Mouse (Mus musculus): ENCODE results near the gene Chmp2a.
A peak's percentile ranks its signal among the peaks of the same experiment; 100 is the strongest.
"Not testable (repeated sequence)": the region's sequence is repeated elsewhere in the genome, so short reads cannot be mapped to it uniquely, and the experiment has no call there.

The Chmp2a gene

GRCm38 (mm10) chr7:13034148-13034977 is at the start of gene Chmp2a:
Chmp2a (minus strand) TSS chr7:13034807.
- peak; percentile 82 for DNase-seq (ENCODE audit: extremely low spot score, low read depth, low spot score)

GRCm38 (mm10) chr7:13072293-13072692 is 37.7 kb upstream of the Chmp2a start:
- DNase-seq (ENCODE audit: extremely low spot score, low read depth, low spot score) = no peak

GRCm38 (mm10) chr7:13063399-13063798 is 28.8 kb upstream of the Chmp2a start:
- not testable (repeated sequence) for DNase-seq (ENCODE audit: extremely low spot score, low read depth, low spot score)

- DNase-seq (ENCODE audit: extremely low spot score, low read depth, low spot score) = no peak
Measured at GRCm38 (mm10) chr7:13059536-13059935, 24.9 kb upstream of the Chmp2a start.

- DNase-seq (ENCODE audit: extremely low spot score, low read depth, low spot score) = no peak
Measured at GRCm38 (mm10) chr7:13056913-13057700, 22.5 kb upstream of the Chmp2a start.

GRCm38 (mm10) chr7:13054287-13055010 is 19.8 kb upstream of the Chmp2a start, which contains the start of gene Mzf1:
Mzf1 (minus strand) TSS chr7:13054764.
- DNase-seq (ENCODE audit: extremely low spot score, low read depth, low spot score) = peak; percentile 96

GRCm38 (mm10) chr7:13053961-13054286 is 19.3 kb upstream of the Chmp2a start:
- no peak for DNase-seq (ENCODE audit: extremely low spot score, low read depth, low spot score)

- DNase-seq (ENCODE audit: extremely low spot score, low read depth, low spot score) = no peak
Measured at GRCm38 (mm10) chr7:13053501-13053900, 18.9 kb upstream of the Chmp2a start.

GRCm38 (mm10) chr7:13053001-13053400 is 18.4 kb upstream of the Chmp2a start:
- DNase-seq (ENCODE audit: extremely low spot score, low read depth, low spot score) = no peak

GRCm38 (mm10) chr7:13046084-13046483 is 11.5 kb upstream of the Chmp2a start:
- no peak for DNase-seq (ENCODE audit: extremely low spot score, low read depth, low spot score)

GRCm38 (mm10) chr7:13044254-13044625 is 9.6 kb upstream of the Chmp2a start:
- DNase-seq (ENCODE audit: extremely low spot score, low read depth, low spot score) = no peak

- DNase-seq (ENCODE audit: extremely low spot score, low read depth, low spot score) = no peak
Measured at GRCm38 (mm10) chr7:13043445-13044253, 9.0 kb upstream of the Chmp2a start.

- DNase-seq (ENCODE audit: extremely low spot score, low read depth, low spot score) = no peak
Measured at GRCm38 (mm10) chr7:13043120-13043444, 8.5 kb upstream of the Chmp2a start.

GRCm38 (mm10) chr7:13042511-13042910 is 7.9 kb upstream of the Chmp2a start:
- no peak for DNase-seq (ENCODE audit: extremely low spot score, low read depth, low spot score)

- no peak for DNase-seq (ENCODE audit: extremely low spot score, low read depth, low spot score)
Measured at GRCm38 (mm10) chr7:13041256-13041655, 6.6 kb upstream of the Chmp2a start.

GRCm38 (mm10) chr7:13039181-13039580 is 4.6 kb upstream of the Chmp2a start:
- no peak for DNase-seq (ENCODE audit: extremely low spot score, low read depth, low spot score)

GRCm38 (mm10) chr7:13038621-13039169 is 4.1 kb upstream of the Chmp2a start:
- no peak for DNase-seq (ENCODE audit: extremely low spot score, low read depth, low spot score)

GRCm38 (mm10) chr7:13037901-13038555 is 3.4 kb upstream of the Chmp2a start, which contains the start of gene Ube2m:
Ube2m (minus strand) TSS chr7:13038275.
- DNase-seq (ENCODE audit: extremely low spot score, low read depth, low spot score) = peak; percentile 99

GRCm38 (mm10) chr7:13037366-13037765 is 2.8 kb upstream of the Chmp2a start:
- no peak for DNase-seq (ENCODE audit: extremely low spot score, low read depth, low spot score)

GRCm38 (mm10) chr7:13036806-13037205 is 2.2 kb upstream of the Chmp2a start:
- DNase-seq (ENCODE audit: extremely low spot score, low read depth, low spot score) = no peak
